Mouse (Mus musculus) liver, embryonic 14.5 days (tissue): ENCODE data around the gene Spatc1l. TPM values are rescaled to one million over a fixed set of nuclear protein-coding genes. Genes with fewer than 3 reads are reported as not detected.

Experiments
- ATAC-seq: fragments of 200-750 bp; cut with Nextera tagmentation; 2 replicates; pipeline ENCODE4 v1.8.0; 2017; ENCODE audit warnings: moderate number of reproducible peaks, mild to moderate bottlenecking, moderate library complexity; ENCODE audit not compliant: insufficient read depth
- DNase-seq, 3 experiments: peaks; one replicate each; pipeline ENCODE4 v3.0.0-alpha.2; 2012 to 2013; ENCODE audit warnings: low read depth in 3 of 3, low spot score in 3 of 3
- H3K27ac ChIP-seq: fragments of 300-500 bp; sonication (generic); 2 replicates; pipeline ENCODE4 v1.5.1; 2014; ENCODE audit warnings: moderate library complexity, mild to moderate bottlenecking, control low read depth, inconsistent platforms
- H3K27me3 ChIP-seq: fragments of 300-500 bp; sonication (generic); 2 replicates; pipeline ENCODE4 v1.6.1; 2014; ENCODE audit warnings: mild to moderate bottlenecking, low read length, moderate library complexity; ENCODE audit not compliant: control insufficient read depth, insufficient read depth
- H3K36me3 ChIP-seq: fragments of 300-500 bp; sonication (generic); replicated peaks from 2 replicates; pipeline ENCODE4 v1.6.1; 2014; ENCODE audit warnings: low read depth; ENCODE audit not compliant: control insufficient read depth, insufficient read depth
- H3K4me1 ChIP-seq, 2 experiments: fragments of 200-500 bp in 1 of 2; fragments of 300-500 bp in 1 of 2; sonication (generic) in 1 of 2; replicated peaks; 2 replicates each; pipeline ENCODE4 v1.6.1; 2012 to 2014; ENCODE audit warnings: antibody characterized with exemption in 1 of 2, inconsistent platforms in 1 of 2, low read length in 1 of 2; ENCODE audit not compliant: control insufficient read depth in 2 of 2, insufficient read depth in 2 of 2
- H3K4me2 ChIP-seq: fragments of 300-500 bp; sonication (generic); 2 replicates; pipeline ENCODE4 v1.6.1; 2014; ENCODE audit warnings: low read depth, mild to moderate bottlenecking, control low read depth, moderate library complexity
- H3K4me3 ChIP-seq, 2 experiments: fragments of 200-500 bp in 1 of 2; fragments of 300-500 bp in 1 of 2; sonication (generic) in 1 of 2; 2 replicates each; pipeline ENCODE4 v1.5.1; 2012 to 2014; ENCODE audit warnings: low read depth in 2 of 2, low read length in 2 of 2, mild to moderate bottlenecking in 2 of 2, control low read depth in 1 of 2, inconsistent platforms in 1 of 2, moderate library complexity in 1 of 2; ENCODE audit not compliant: insufficient read depth in 1 of 2
- H3K9ac ChIP-seq: fragments of 300-500 bp; sonication (generic); replicated peaks from 2 replicates; pipeline ENCODE4 v1.6.1; 2014; ENCODE audit warnings: mild to moderate bottlenecking, control low read depth, moderate library complexity
- H3K9me3 ChIP-seq: fragments of 300-500 bp; sonication (generic); 2 replicates; pipeline ENCODE4 v1.6.1; 2016; ENCODE audit warnings: low read length, mixed read lengths; ENCODE audit not compliant: control insufficient read depth
- CTCF ChIP-seq: IDR thresholded peaks from 2 replicates; pipeline ENCODE4 v1.5.1; 2016; ENCODE audit warnings: antibody characterized with exemption, low read depth, control low read depth
- EP300 ChIP-seq: IDR thresholded peaks from 2 replicates; pipeline ENCODE4 v1.6.1; 2016; ENCODE audit warnings: antibody characterized with exemption, low read depth
- WGBS: fragments of 180-500 bp; shearing (Covaris S2); extraction: QIAGEN DNeasy Blood & Tissue Kit; methylation state at CpG from one replicate; pipeline ENCODE4 v1.1.7; 2014; ENCODE audit not compliant: insufficient replicate concordance; 5-methylcytosine and 5-hydroxymethylcytosine counted together
- polyA plus RNA-seq, 2 experiments: library from polyadenylated mRNA; depleted of rRNA in 1 of 2; stranded (reverse) in 1 of 2; unstranded in 1 of 2; fragments of >200 nt; fragmentation: Nextera tagmentation in 1 of 2; extraction: Ambion mirVana in 1 of 2; gene quantifications; 2 replicates each; pipeline versions ENCODE4 v1.2.1 to v1.2.3; 2012 to 2014

The Spatc1l gene
- polyA plus RNA-seq, 2 experiments: not detected

GRCm38 (mm10) chr10:76586190-76586589 is 24.1 kb downstream of the Spatc1l start:
- no peak for TF ChIP-seq CTCF
- TF ChIP-seq EP300: no peak
- no peaks in the 10 kb centered on the region for H3K36me3 ChIP-seq
- no peak overlapping the region for H3K27ac ChIP-seq
- H3K27me3 ChIP-seq: no peaks in the 10 kb centered on the region
- WGBS: 40% methylated on average over 1 of the region's 1 CpGs
- H3K4me2 ChIP-seq: no peak overlapping the region
- DNase-seq: no peak
- no peaks in the 10 kb centered on the region for H3K9me3 ChIP-seq
- H3K9ac ChIP-seq: no peak overlapping the region
- no peak for ATAC-seq
- no peaks in the 10 kb centered on the region for H3K4me1 ChIP-seq
- H3K4me3 ChIP-seq: no peak overlapping the region

- no peak overlapping the region for H3K9ac ChIP-seq
- no peaks in the 10 kb centered on the region for H3K9me3 ChIP-seq
- no peak for DNase-seq
- H3K27ac ChIP-seq: no peak overlapping the region
- H3K4me3 ChIP-seq: no peak overlapping the region
- 69% methylated on average over 11 of the region's 11 CpGs for WGBS
- TF ChIP-seq CTCF: no peak
- TF ChIP-seq EP300: no peak
- H3K36me3 ChIP-seq: no peaks in the 10 kb centered on the region
- no peak overlapping the region for H3K4me2 ChIP-seq
- no peaks in the 10 kb centered on the region; a peak in 1 of 4 replicates for H3K4me1 ChIP-seq
- no peaks in the 10 kb centered on the region for H3K27me3 ChIP-seq
- no peak for ATAC-seq
Measured at GRCm38 (mm10) chr10:76590197-76590596, 28.1 kb downstream of the Spatc1l start.

- DNase-seq (no peak), ATAC-seq (no peak)
- TF ChIP-seq EP300: no peak
- no peak for TF ChIP-seq CTCF
- H3K36me3 ChIP-seq: no peaks in the 10 kb centered on the region
- no peaks in the 10 kb centered on the region for H3K9me3 ChIP-seq
- H3K4me2 ChIP-seq: no peak overlapping the region
- H3K27me3 ChIP-seq: no peaks in the 10 kb centered on the region
- 81% methylated on average over 31 of the region's 31 CpGs for WGBS
- H3K27ac ChIP-seq: no peak overlapping the region
- no peak overlapping the region for H3K4me3 ChIP-seq
- no peak overlapping the region for H3K9ac ChIP-seq
- H3K4me1 ChIP-seq: no peaks in the 10 kb centered on the region; a peak in 1 of 4 replicates
Measured at GRCm38 (mm10) chr10:76596338-76596737, 34.3 kb downstream of the Spatc1l start.

GRCm38 (mm10) chr10:76602690-76603089 is 40.6 kb downstream of the Spatc1l start:
- no peak overlapping the region for H3K27ac ChIP-seq
- no peak for ATAC-seq
- H3K4me3 ChIP-seq: no peak overlapping the region
- H3K4me2 ChIP-seq: no peak overlapping the region
- H3K9ac ChIP-seq: no peak overlapping the region
- no peaks in the 10 kb centered on the region for H3K36me3 ChIP-seq
- no peaks in the 10 kb centered on the region for H3K4me1 ChIP-seq
- DNase-seq: no peak
- H3K27me3 ChIP-seq: no peaks in the 10 kb centered on the region
- WGBS: 34% methylated on average over 3 of the region's 3 CpGs
- no peak for TF ChIP-seq CTCF
- no peak for TF ChIP-seq EP300
- no peaks in the 10 kb centered on the region for H3K9me3 ChIP-seq

GRCm38 (mm10) chr10:76612473-76612872 is 50.4 kb downstream of the Spatc1l start:
- Histone ChIP-seq H3K4me2 (no peak overlapping the region), H3K27ac (no peak overlapping the region), H3K4me1 (no peaks in the 10 kb centered on the region), H3K4me3 (no peak overlapping the region), H3K27me3 (no peaks in the 10 kb centered on the region), H3K9ac (no peak overlapping the region), H3K36me3 (no peaks in the 10 kb centered on the region), H3K9me3 (no peaks in the 10 kb centered on the region)
- WGBS: 59% methylated on average over 7 of the region's 7 CpGs
- DNase-seq (no peak), ATAC-seq (no peak)
- no peak for TF ChIP-seq EP300
- TF ChIP-seq CTCF: no peak

Other genes starting within 250 kb of the Spatc1l start
- gene Dip2a, start 217.0 kb upstream of the Spatc1l start, polyA plus RNA-seq (2012; rRNA removed): 1.7 and 1.8 TPM in 2 replicates
- gene Dip2a, start 217.0 kb upstream of the Spatc1l start, polyA plus RNA-seq (2014; fragmentation: Nextera tagmentation; extraction: Ambion mirVana): 0.62 and 0.69 TPM in 2 replicates
- not detected in 2 replicates for gene AC141477.1, start 121.8 kb upstream of the Spatc1l start, polyA plus RNA-seq (2012; rRNA removed)
- gene AC141477.1, start 121.8 kb upstream of the Spatc1l start, polyA plus RNA-seq (2014; fragmentation: Nextera tagmentation; extraction: Ambion mirVana): not detected in 2 replicates
- gene Pcnt, start 119.5 kb upstream of the Spatc1l start, polyA plus RNA-seq (2012; rRNA removed): 9.9 and 19.9 TPM in 2 replicates
- 9.3 and 11.6 TPM in 2 replicates for gene Pcnt, start 119.5 kb upstream of the Spatc1l start, polyA plus RNA-seq (2014; fragmentation: Nextera tagmentation; extraction: Ambion mirVana)
- gene 2610028H24Rik, start 113.2 kb upstream of the Spatc1l start, polyA plus RNA-seq (2012; rRNA removed): not detected in 2 replicates
- not detected in 2 replicates for gene 2610028H24Rik, start 113.2 kb upstream of the Spatc1l start, polyA plus RNA-seq (2014; fragmentation: Nextera tagmentation; extraction: Ambion mirVana)
- gene Mcm3ap, start 93.3 kb upstream of the Spatc1l start, polyA plus RNA-seq (2012; rRNA removed): 8.7 and 12.5 TPM in 2 replicates
- gene Mcm3ap, start 93.3 kb upstream of the Spatc1l start, polyA plus RNA-seq (2014; fragmentation: Nextera tagmentation; extraction: Ambion mirVana): 23.4 and 24.7 TPM in 2 replicates
- 1.1 and 1.5 TPM in 2 replicates for gene Ybey, start 93.2 kb upstream of the Spatc1l start, polyA plus RNA-seq (2012; rRNA removed)
- 1.8 TPM in 2 replicates for gene Ybey, start 93.2 kb upstream of the Spatc1l start, polyA plus RNA-seq (2014; fragmentation: Nextera tagmentation; extraction: Ambion mirVana)
- 26.0 and 31.7 TPM in 2 replicates for gene Lss, start 30.7 kb upstream of the Spatc1l start, polyA plus RNA-seq (2012; rRNA removed)
- 45.2 and 46.6 TPM in 2 replicates for gene Lss, start 30.7 kb upstream of the Spatc1l start, polyA plus RNA-seq (2014; fragmentation: Nextera tagmentation; extraction: Ambion mirVana)
- 27.8 and 29.9 TPM in 2 replicates for gene Ftcd, start 13.4 kb downstream of the Spatc1l start, polyA plus RNA-seq (2012; rRNA removed)
- gene Ftcd, start 13.4 kb downstream of the Spatc1l start, polyA plus RNA-seq (2014; fragmentation: Nextera tagmentation; extraction: Ambion mirVana): 19.2 and 19.8 TPM in 2 replicates
- 4.8 and 5.7 TPM in 2 replicates for gene Col6a2, start 61.4 kb downstream of the Spatc1l start, polyA plus RNA-seq (2012; rRNA removed)
- gene Col6a2, start 61.4 kb downstream of the Spatc1l start, polyA plus RNA-seq (2014; fragmentation: Nextera tagmentation; extraction: Ambion mirVana): 2.6 and 3.7 TPM in 2 replicates
- gene Col6a1, start 163.9 kb downstream of the Spatc1l start, polyA plus RNA-seq (2012; rRNA removed): 4.4 and 6.1 TPM in 2 replicates
- gene Col6a1, start 163.9 kb downstream of the Spatc1l start, polyA plus RNA-seq (2014; fragmentation: Nextera tagmentation; extraction: Ambion mirVana): 4.8 TPM in 2 replicates